Mouse (Mus musculus) cortical plate, adult 2 months (tissue): ENCODE measurements around the gene Dnaaf1.

Experiments used
- CTCF ChIP-seq: fragments of 200-500 bp; IDR thresholded peaks from 2 replicates; pipeline ENCODE4 v1.5.1; 2011; ENCODE audit warnings: mild to moderate bottlenecking, control low read depth, low read length; ENCODE audit not compliant: insufficient read depth; ENCODE audit errors: extremely low read depth
- POLR2A ChIP-seq: fragments of 200-500 bp; IDR thresholded peaks from 2 replicates; pipeline ENCODE4 v1.6.1; 2011; ENCODE audit warnings: mild to moderate bottlenecking, low read length, control low read depth; ENCODE audit not compliant: insufficient read depth; ENCODE audit errors: extremely low read depth

DNA sequence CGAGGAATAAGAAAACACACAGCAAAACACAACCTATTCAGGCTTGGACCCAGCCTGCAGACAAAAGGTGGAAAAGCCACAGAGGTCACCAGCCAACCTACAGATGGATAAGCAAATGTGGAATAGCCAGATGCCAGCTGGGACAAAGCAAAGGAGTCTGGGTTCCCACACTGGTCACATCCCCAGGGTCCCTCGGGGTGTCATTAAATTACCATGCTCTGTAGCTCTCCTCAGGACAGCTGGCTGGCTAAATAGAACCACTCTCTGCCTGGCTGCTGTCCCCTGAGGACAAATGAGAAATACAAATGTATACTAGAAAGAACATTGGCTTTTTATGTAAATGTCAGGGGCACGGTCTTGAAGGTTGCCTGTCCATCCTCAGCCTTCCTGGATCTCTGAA, 55.8 kb downstream of the Dnaaf1 start:
- TF ChIP-seq POLR2A (no peak), CTCF (no peak)
